Mouse (Mus musculus) induced T-regulatory cell, adult 2 months (primary cell): Measurements from ENCODE around the gene Emsy.

Experiments used
- DNase-seq: peaks from one replicate; pipeline ENCODE4 v3.0.0-alpha.2; 2012; ENCODE audit warnings: low read depth

The Emsy gene

GRCm38 (mm10) chr7:98575651-98576239 is 80.8 kb downstream of the Emsy start:
- peak; percentile 69 for DNase-seq

- DNase-seq, result no peak
Measured at GRCm38 (mm10) chr7:98574771-98575191, 81.8 kb downstream of the Emsy start.

GRCm38 (mm10) chr7:98574271-98574670 is 82.3 kb downstream of the Emsy start:
- DNase-seq, result peak; percentile 65

- DNase-seq, result peak; percentile 71
Measured at GRCm38 (mm10) chr7:98573231-98573781, 83.3 kb downstream of the Emsy start.

- DNase-seq, result peak; percentile 54
Measured at GRCm38 (mm10) chr7:98572223-98572868, 84.2 kb downstream of the Emsy start.

- DNase-seq, result peak; percentile 69
Measured at GRCm38 (mm10) chr7:98570824-98571505, 85.6 kb downstream of the Emsy start.

- peak; percentile 39 for DNase-seq
Measured at GRCm38 (mm10) chr7:98567056-98567455, 89.5 kb downstream of the Emsy start.

- peak; percentile 86 for DNase-seq
Measured at GRCm38 (mm10) chr7:98564607-98565364, 91.8 kb downstream of the Emsy start.

GRCm38 (mm10) chr7:98563991-98564390 is 92.6 kb downstream of the Emsy start:
- DNase-seq, result no peak

GRCm38 (mm10) chr7:98562966-98563365 is 93.6 kb downstream of the Emsy start:
- DNase-seq, result peak; percentile 88

GRCm38 (mm10) chr7:98562186-98562585 is 94.4 kb downstream of the Emsy start:
- peak; percentile 83 for DNase-seq

GRCm38 (mm10) chr7:98561556-98562164 is 94.9 kb downstream of the Emsy start:
- DNase-seq, result no peak

- peak; percentile 68 for DNase-seq
Measured at GRCm38 (mm10) chr7:98558128-98558921, 98.3 kb downstream of the Emsy start.

- DNase-seq, result peak; percentile 72
Measured at GRCm38 (mm10) chr7:98556767-98557394, 99.7 kb downstream of the Emsy start.

GRCm38 (mm10) chr7:98551041-98551440 is 105.5 kb downstream of the Emsy start:
- DNase-seq, result no peak

- DNase-seq, result peak; percentile 36
Measured at GRCm38 (mm10) chr7:98550596-98550995, 106.0 kb downstream of the Emsy start.

- DNase-seq, result no peak
Measured at GRCm38 (mm10) chr7:98548839-98549238, 107.7 kb downstream of the Emsy start.

GRCm38 (mm10) chr7:98544556-98544955 is 112.0 kb downstream of the Emsy start:
- DNase-seq, result no peak

GRCm38 (mm10) chr7:98543853-98544370 is 112.7 kb downstream of the Emsy start:
- DNase-seq, result no peak

- no peak for DNase-seq
Measured at GRCm38 (mm10) chr7:98542731-98543142, 113.8 kb downstream of the Emsy start.
